Mouse (Mus musculus) liver, embryonic 14.5 days (tissue): ENCODE measurements around the gene Celsr1.

Source experiments
- CTCF ChIP-seq: IDR thresholded peaks from 2 replicates; pipeline ENCODE4 v1.5.1; 2016; ENCODE audit warnings: antibody characterized with exemption, low read depth, control low read depth
- EP300 ChIP-seq: IDR thresholded peaks from 2 replicates; pipeline ENCODE4 v1.6.1; 2016; ENCODE audit warnings: antibody characterized with exemption, low read depth

DNA sequence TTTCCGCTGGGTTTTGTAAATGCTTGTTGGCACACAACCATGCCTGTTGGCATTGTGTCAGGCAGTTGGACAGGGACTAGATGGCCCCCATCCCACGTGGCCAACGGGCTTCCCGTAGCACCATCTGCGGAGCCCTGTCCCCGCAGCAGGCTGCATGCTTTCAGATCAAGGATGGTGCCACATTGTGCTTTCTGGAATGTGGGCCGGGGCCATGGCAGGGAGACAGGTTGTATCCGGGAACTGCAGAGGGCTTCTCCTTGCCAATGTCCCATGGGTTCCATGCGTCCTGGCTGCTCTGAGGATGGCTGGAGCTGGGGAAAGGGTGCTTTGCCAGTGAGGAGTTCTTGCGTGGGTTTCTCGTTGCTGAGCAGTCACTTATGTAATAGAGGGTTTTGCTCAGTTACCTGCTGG lies 49.0 kb upstream of the Celsr1 start:
- TF ChIP-seq CTCF (no peak), EP300 (no peak)
